In genomic region chr1:37903178-37903577, GRCm38 (mm10) we compare ENCODE assay signal across 8 mouse cellular contexts. TPM values are rescaled to one million over a fixed set of nuclear protein-coding genes. Genes with fewer than 3 reads are reported as not detected.
DNase-seq lines count a peak whose midpoint lies in the region; ATAC-seq and TF ChIP-seq lines count a peak whose summit lies in the region.

No protein-coding gene starts in this region.

- H3K27ac ChIP-seq in midbrain, postnatal 0 days (ENCODE audit: low read depth, low read length): no peak overlapping the region
- no peak overlapping the region for H3K27ac ChIP-seq in midbrain, embryonic 13.5 days

- H3K27me3 ChIP-seq in midbrain, postnatal 0 days (ENCODE audit: insufficient read depth, low read length): no peaks in the 10 kb centered on the region
- H3K27me3 ChIP-seq in midbrain, embryonic 13.5 days: no peaks in the 10 kb centered on the region

- TF ChIP-seq CTCF in midbrain, postnatal 0 days (IDR thresholded peaks at IDR 0.05): peak; percentile 60

- no peaks in the 10 kb centered on the region for H3K9me3 ChIP-seq in midbrain, postnatal 0 days (ENCODE audit: low read length)
- no peaks in the 10 kb centered on the region for H3K9me3 ChIP-seq in midbrain, embryonic 13.5 days

- H3K9ac ChIP-seq in midbrain, postnatal 0 days (replicated peaks; ENCODE audit: low read length, poor library complexity, severe bottlenecking): no peak overlapping the region
- H3K9ac ChIP-seq in midbrain, embryonic 13.5 days (replicated peaks): no peak overlapping the region

- intact Hi-C loops in gastrocnemius, postnatal 14 days (cut with DNase I; ENCODE audit: low total_unique reads): loop anchor here (5.0 kb wide), 1 partner anchor 89 kb away; no protein-coding TSS in a partner anchor

- H3K36me3 ChIP-seq in midbrain, postnatal 0 days (ENCODE audit: insufficient read depth, low read length): peaks cover 13% of the 10 kb centered on the region; the same call in 1 of the 2 replicates
- H3K36me3 ChIP-seq in midbrain, embryonic 13.5 days: peaks cover 25% of the 10 kb centered on the region

- 36% methylated on average over 6 of the region's 6 CpGs for WGBS in midbrain, postnatal 0 days
- WGBS in midbrain, embryonic 13.5 days: 39% methylated on average over 6 of the region's 6 CpGs

- no peak overlapping the region for H3K4me2 ChIP-seq in midbrain, postnatal 0 days (ENCODE audit: low read depth, low read length, poor library complexity, severe bottlenecking)
- H3K4me2 ChIP-seq in midbrain, embryonic 13.5 days (replicated peaks): no peak overlapping the region

- no peak for ATAC-seq in midbrain, postnatal 0 days (ENCODE audit: low FRiP score)
- no peak for ATAC-seq in midbrain, embryonic 13.5 days

- H3K4me1 ChIP-seq in midbrain, postnatal 0 days (ENCODE audit: insufficient read depth, low read length): no peaks in the 10 kb centered on the region
- H3K4me1 ChIP-seq in midbrain, embryonic 13.5 days (replicated peaks): no peaks in the 10 kb centered on the region

- no peak overlapping the region for H3K4me3 ChIP-seq in midbrain, postnatal 0 days (ENCODE audit: low read depth, low read length)
- no peak overlapping the region for H3K4me3 ChIP-seq in midbrain, embryonic 13.5 days (replicated peaks)

- peak; percentile 12 to 20 for DNase-seq in heart, adult 18-20 months
- no peak for DNase-seq in heart, adult 11 months
- peak; percentile 50 for DNase-seq in midbrain, postnatal 0 days (ENCODE audit: low spot score)
- peak; percentile 72 for DNase-seq in adrenal gland, postnatal 14 days
- peak; percentile 24 for DNase-seq in induced T-regulatory cell, adult 2 months (ENCODE audit: low read depth)
- no peak for DNase-seq in gastrocnemius, postnatal 4 days (ENCODE audit: low spot score in 2 of 2)
- no peak for DNase-seq in gastrocnemius, postnatal 14 days

RNA-seq across cellular contexts. Expression of gene Mrpl30, which starts 12.9 kb away (rescaled TPM):
- 100 to 1,000 TPM; 418 to 431 TPM for total RNA-seq in heart, adult 18-20 months (2021)
- 72.4 and 91.7 TPM in 2 replicates for total RNA-seq in midbrain, postnatal 0 days (2014; rRNA removed)
- 275 and 280 TPM in 2 replicates for polyA plus RNA-seq in midbrain, postnatal 0 days (2015; fragmentation: Nextera tagmentation; extraction: Ambion mirVana)
- polyA plus RNA-seq in midbrain, embryonic 13.5 days (2015; fragmentation: Nextera tagmentation; extraction: Ambion mirVana): 245 and 253 TPM in 2 replicates
- total RNA-seq in adrenal gland, postnatal 14 days (2021): 308 and 342 TPM in 2 replicates
- total RNA-seq in gastrocnemius, postnatal 4 days (2021): 100 to 1,000 TPM; 233 to 247 TPM
- total RNA-seq in gastrocnemius, postnatal 14 days (2021): 100 to 1,000 TPM; 229 to 257 TPM

RNA-seq across cellular contexts. Expression of gene Mitd1, which starts 13.0 kb away (rescaled TPM):
- 1 to 10 TPM; 3.6 to 4.3 TPM for total RNA-seq in heart, adult 18-20 months (2021)
- total RNA-seq in midbrain, postnatal 0 days (2014; rRNA removed): 3.0 and 6.3 TPM in 2 replicates
- polyA plus RNA-seq in midbrain, postnatal 0 days (2015; fragmentation: Nextera tagmentation; extraction: Ambion mirVana): 8.6 and 10.6 TPM in 2 replicates
- 16.7 and 17.2 TPM in 2 replicates for polyA plus RNA-seq in midbrain, embryonic 13.5 days (2015; fragmentation: Nextera tagmentation; extraction: Ambion mirVana)
- 13.1 and 17.5 TPM in 2 replicates for total RNA-seq in adrenal gland, postnatal 14 days (2021)
- total RNA-seq in gastrocnemius, postnatal 4 days (2021): 1 to 10 TPM; 7.1 to 7.6 TPM
- 1 to 10 TPM; 2.2 to 2.5 TPM for total RNA-seq in gastrocnemius, postnatal 14 days (2021)

RNA-seq across cellular contexts. Expression of gene Lyg2, which starts 13.1 kb away (rescaled TPM):
- total RNA-seq in heart, adult 18-20 months (2021): not detected
- not detected in 2 replicates for total RNA-seq in midbrain, postnatal 0 days (2014; rRNA removed)
- 0.06 and 0.07 TPM in 2 replicates for polyA plus RNA-seq in midbrain, postnatal 0 days (2015; fragmentation: Nextera tagmentation; extraction: Ambion mirVana)
- not detected in 2 replicates for polyA plus RNA-seq in midbrain, embryonic 13.5 days (2015; fragmentation: Nextera tagmentation; extraction: Ambion mirVana)
- not detected in 2 replicates for total RNA-seq in adrenal gland, postnatal 14 days (2021)
- not detected for total RNA-seq in gastrocnemius, postnatal 4 days (2021)
- total RNA-seq in gastrocnemius, postnatal 14 days (2021): not detected

RNA-seq across cellular contexts. Expression of gene Lipt1, which starts 31.6 kb away (rescaled TPM):
- 10 to 100 TPM; 13.6 to 13.7 TPM for total RNA-seq in heart, adult 18-20 months (2021)
- 5.7 and 11.6 TPM in 2 replicates for total RNA-seq in midbrain, postnatal 0 days (2014; rRNA removed)
- polyA plus RNA-seq in midbrain, postnatal 0 days (2015; fragmentation: Nextera tagmentation; extraction: Ambion mirVana): 6.8 and 7.3 TPM in 2 replicates
- 7.2 and 7.5 TPM in 2 replicates for polyA plus RNA-seq in midbrain, embryonic 13.5 days (2015; fragmentation: Nextera tagmentation; extraction: Ambion mirVana)
- 18.4 and 19.3 TPM in 2 replicates for total RNA-seq in adrenal gland, postnatal 14 days (2021)
- total RNA-seq in gastrocnemius, postnatal 4 days (2021): 1 to 10 TPM; 6.8 to 7.4 TPM
- 1 to 10 TPM; 5.5 to 5.8 TPM for total RNA-seq in gastrocnemius, postnatal 14 days (2021)

RNA-seq across cellular contexts. Expression of gene Tsga10, which starts 36.9 kb away (rescaled TPM):
- total RNA-seq in heart, adult 18-20 months (2021): 1 to 10 TPM; 4.0 to 5.0 TPM
- 7.5 and 11.0 TPM in 2 replicates for total RNA-seq in midbrain, postnatal 0 days (2014; rRNA removed)
- 6.2 and 7.5 TPM in 2 replicates for polyA plus RNA-seq in midbrain, postnatal 0 days (2015; fragmentation: Nextera tagmentation; extraction: Ambion mirVana)
- polyA plus RNA-seq in midbrain, embryonic 13.5 days (2015; fragmentation: Nextera tagmentation; extraction: Ambion mirVana): 24.5 and 24.8 TPM in 2 replicates
- total RNA-seq in adrenal gland, postnatal 14 days (2021): 4.6 and 5.2 TPM in 2 replicates
- 1 to 10 TPM; 4.7 to 5.4 TPM for total RNA-seq in gastrocnemius, postnatal 4 days (2021)
- total RNA-seq in gastrocnemius, postnatal 14 days (2021): 1 to 10 TPM; 2.2 to 2.4 TPM

Comparison
In these comparisons a context has a peak if more than half of its experiments do, and no peak if none do; other contexts are left out.
1. DNase-seq: peak in heart, adult 18-20 months (2 of 2), midbrain, postnatal 0 days (single experiment), adrenal gland, postnatal 14 days (single experiment) and induced T-regulatory cell, adult 2 months (single experiment); none in heart, adult 11 months (single experiment), gastrocnemius, postnatal 4 days (0 of 2) and gastrocnemius, postnatal 14 days (single experiment).